Mouse (Mus musculus) megakaryocyte, embryonic 14.5 days (primary cell): ENCODE data around the gene Prkce.

Experiments used
- FLI1 ChIP-seq: IDR thresholded peaks from 2 replicates; pipeline ENCODE4 v1.6.1; 2012; ENCODE audit warnings: low read length, inconsistent platforms, mixed read lengths
- GATA1 ChIP-seq: IDR thresholded peaks from 3 replicates; pipeline ENCODE4 v1.6.1; 2012; ENCODE audit warnings: mixed read lengths, low read length, inconsistent platforms, borderline replicate concordance

- TF ChIP-seq GATA1 (no peak), FLI1 (no peak)
These were observed 414.8 kb downstream of the Prkce start for GRCm38 (mm10) chr17:86582341-86582740.
